Mouse (Mus musculus): ENCODE results near the gene T2. TPM values are rescaled to one million over a fixed set of nuclear protein-coding genes. Genes with fewer than 3 reads are reported as not detected.
"Not testable (repeated sequence)": the region's sequence is repeated elsewhere in the genome, so short reads cannot be mapped to it uniquely, and the experiment has no call there.

Gene T2
- 0.75 and 1.1 TPM in 2 replicates for polyA plus RNA-seq (2016; fragmentation: Nextera tagmentation; extraction: Ambion mirVana)

GRCm38 (mm10) chr17:8355692-8356091, at the start of gene T2:
T2 (plus strand) TSS chr17:8355992.
- H3K36me3 ChIP-seq = no peaks in the 10 kb centered on the region
- no peak for DNase-seq (ENCODE audit: low spot score)
- peaks cover 12% of the 10 kb centered on the region for H3K4me1 ChIP-seq
- no peaks in the 10 kb centered on the region for H3K27me3 ChIP-seq (ENCODE audit: low read depth, poor library complexity, severe bottlenecking)
- no peak within 1 kb of the TSS for H3K4me3 ChIP-seq
- WGBS = 91% methylated on average over 6 of the region's 6 CpGs
- H3K27ac ChIP-seq = no peak within 1 kb of the TSS
- no peaks in the 10 kb centered on the region for H3K9me3 ChIP-seq (replicated peaks)

- peak; percentile 98 for DNase-seq (ENCODE audit: low spot score)
- 1% methylated on average over 51 of the region's 54 CpGs for WGBS
- no peaks in the 10 kb centered on the region for H3K9me3 ChIP-seq (replicated peaks)
- 0 out of 2 replicates have a peak, but pooled peaks cover 3% of the 10 kb centered on the region for H3K36me3 ChIP-seq
- H3K27me3 ChIP-seq (ENCODE audit: low read depth, poor library complexity, severe bottlenecking) = no peaks in the 10 kb centered on the region
- H3K27ac ChIP-seq = peak within 1 kb of the TSS; percentile 80
- H3K4me1 ChIP-seq = peaks cover 14% of the 10 kb centered on the region
- H3K4me3 ChIP-seq = peak within 1 kb of the TSS; percentile 75
Observed at GRCm38 (mm10) chr17:8310838-8311614, 44.8 kb upstream of the T2 start, which contains the start of gene Sft2d1. Sft2d1 (plus strand) TSS chr17:8311102.

GRCm38 (mm10) chr17:8311751-8312150, 44.0 kb upstream of the T2 start:
- no peak for DNase-seq (ENCODE audit: low spot score)
- Histone ChIP-seq H3K27ac (no peak overlapping the region; the same call in 1 of the 2 replicates), H3K9me3 (replicated peaks) (no peaks in the 10 kb centered on the region), H3K27me3 (ENCODE audit: low read depth, poor library complexity, severe bottlenecking) (no peaks in the 10 kb centered on the region), H3K4me3 (peak overlapping the region; percentile 75), H3K4me1 (peaks cover 14% of the 10 kb centered on the region), H3K36me3 (0 out of 2 replicates have a peak, but pooled peaks cover 3% of the 10 kb centered on the region)
- WGBS = 45% methylated on average over 3 of the region's 3 CpGs

GRCm38 (mm10) chr17:8313976-8314375, 41.8 kb upstream of the T2 start:
- Histone ChIP-seq H3K4me3 (no peak overlapping the region), H3K36me3 (0 out of 2 replicates have a peak, but pooled peaks cover 3% of the 10 kb centered on the region), H3K9me3 (replicated peaks) (no peaks in the 10 kb centered on the region), H3K27ac (no peak overlapping the region), H3K4me1 (peaks cover 14% of the 10 kb centered on the region), H3K27me3 (ENCODE audit: low read depth, poor library complexity, severe bottlenecking) (no peaks in the 10 kb centered on the region)
- DNase-seq (ENCODE audit: low spot score) = no peak
- WGBS = 96% methylated on average over 3 of the region's 3 CpGs

- H3K9me3 ChIP-seq (replicated peaks) = no peaks in the 10 kb centered on the region
- DNase-seq (ENCODE audit: low spot score) = no peak
- 90% methylated on average over 1 of the region's 1 CpGs for WGBS
- peaks cover 14% of the 10 kb centered on the region for H3K4me1 ChIP-seq
- peaks cover 6% of the 10 kb centered on the region; the same call in 1 of the 2 replicates for H3K36me3 ChIP-seq
- H3K27ac ChIP-seq = no peak overlapping the region
- H3K4me3 ChIP-seq = no peak overlapping the region
- H3K27me3 ChIP-seq (ENCODE audit: low read depth, poor library complexity, severe bottlenecking) = no peaks in the 10 kb centered on the region
Observed at GRCm38 (mm10) chr17:8316251-8316650, 39.5 kb upstream of the T2 start.

GRCm38 (mm10) chr17:8326877-8327276, 28.9 kb upstream of the T2 start:
- not testable (repeated sequence) for H3K27ac ChIP-seq; H3K4me1 ChIP-seq; H3K9me3 ChIP-seq (replicated peaks); H3K4me3 ChIP-seq; DNase-seq (ENCODE audit: low spot score); H3K27me3 ChIP-seq (ENCODE audit: low read depth, poor library complexity, severe bottlenecking)
- WGBS = 93% methylated on average over 11 of the region's 11 CpGs
- peaks cover 23% of the 10 kb centered on the region for H3K36me3 ChIP-seq

- no peaks in the 10 kb centered on the region for H3K27me3 ChIP-seq (ENCODE audit: low read depth, poor library complexity, severe bottlenecking)
- no peak overlapping the region for H3K27ac ChIP-seq
- H3K4me3 ChIP-seq = no peak overlapping the region
- H3K36me3 ChIP-seq = peaks cover 17% of the 10 kb centered on the region
- H3K9me3 ChIP-seq (replicated peaks) = no peaks in the 10 kb centered on the region
- WGBS = 70% methylated on average over 7 of the region's 7 CpGs
- no peaks in the 10 kb centered on the region for H3K4me1 ChIP-seq
- DNase-seq (ENCODE audit: low spot score) = no peak
Observed at GRCm38 (mm10) chr17:8328511-8329174, 27.1 kb upstream of the T2 start.

- 79% methylated on average over 5 of the region's 5 CpGs for WGBS
- Histone ChIP-seq H3K36me3 (peaks cover 16% of the 10 kb centered on the region), H3K27ac (no peak overlapping the region), H3K9me3 (replicated peaks) (no peaks in the 10 kb centered on the region), H3K27me3 (ENCODE audit: low read depth, poor library complexity, severe bottlenecking) (no peaks in the 10 kb centered on the region), H3K4me1 (no peaks in the 10 kb centered on the region), H3K4me3 (no peak overlapping the region)
- no peak for DNase-seq (ENCODE audit: low spot score)
Observed at GRCm38 (mm10) chr17:8330602-8331001, 25.2 kb upstream of the T2 start.

GRCm38 (mm10) chr17:8337159-8337558, 18.6 kb upstream of the T2 start, which contains the start of gene Prr18:
Prr18 (plus strand) TSS chr17:8337459.
- WGBS = 90% methylated on average over 1 of the region's 5 CpGs
- not testable (repeated sequence) for H3K9me3 ChIP-seq (replicated peaks); H3K4me3 ChIP-seq; H3K36me3 ChIP-seq; H3K27ac ChIP-seq; DNase-seq (ENCODE audit: low spot score)
- H3K4me1 ChIP-seq = peaks cover 18% of the 10 kb centered on the region
- H3K27me3 ChIP-seq (ENCODE audit: low read depth, poor library complexity, severe bottlenecking) = peaks cover 45% of the 10 kb centered on the region

- no peak overlapping the region for H3K27ac ChIP-seq
- H3K9me3 ChIP-seq (replicated peaks) = no peaks in the 10 kb centered on the region
- H3K36me3 ChIP-seq = no peaks in the 10 kb centered on the region
- DNase-seq (ENCODE audit: low spot score) = no peak
- H3K4me3 ChIP-seq = peak overlapping the region; percentile 70; the same call in 1 of the 2 replicates
- peaks cover 61% of the 10 kb centered on the region for H3K27me3 ChIP-seq (ENCODE audit: low read depth, poor library complexity, severe bottlenecking)
- peaks cover 18% of the 10 kb centered on the region for H3K4me1 ChIP-seq
- WGBS = 25% methylated on average over 8 of the region's 8 CpGs
Observed at GRCm38 (mm10) chr17:8339666-8340374, 16.0 kb upstream of the T2 start.

GRCm38 (mm10) chr17:8340407-8341359, 15.1 kb upstream of the T2 start:
- Histone ChIP-seq H3K27me3 (ENCODE audit: low read depth, poor library complexity, severe bottlenecking) (peaks cover 61% of the 10 kb centered on the region), H3K36me3 (no peaks in the 10 kb centered on the region), H3K9me3 (replicated peaks) (no peaks in the 10 kb centered on the region), H3K27ac (peak overlapping the region; percentile 63), H3K4me3 (peak overlapping the region; percentile 70), H3K4me1 (peaks cover 18% of the 10 kb centered on the region)
- WGBS = under 1% methylated on average over 73 of the region's 92 CpGs
- DNase-seq (ENCODE audit: low spot score) = peak; percentile 61

All from limb, embryonic 10.5 days (tissue).